Mouse (Mus musculus) heart, adult 2 months (tissue): Measurements from ENCODE around the gene Txlng.

ENCODE experiments used
- CTCF ChIP-seq: fragments of 200-600 bp; IDR thresholded peaks from 2 replicates; pipeline ENCODE4 v1.8.1; 2022; ENCODE audit warnings: antibody characterized with exemption, mild to moderate bottlenecking, moderate library complexity
- EP300 ChIP-seq: fragments of 200-500 bp; IDR thresholded peaks from 2 replicates; pipeline ENCODE4 v1.6.1; 2011; ENCODE audit warnings: low read depth, low read length, control low read depth; ENCODE audit not compliant: insufficient read depth
- POLR2A ChIP-seq: fragments of 200-500 bp; IDR thresholded peaks from 2 replicates; pipeline ENCODE4 v1.6.1; 2011; ENCODE audit warnings: mild to moderate bottlenecking, low read depth, low read length, control low read depth; ENCODE audit not compliant: insufficient read depth

GRCm38 (mm10) chrX:162730031-162730430, 99.2 kb downstream of the Txlng start:
- TF ChIP-seq POLR2A, result no peak
- TF ChIP-seq CTCF, result no peak
- TF ChIP-seq EP300, result no peak
